Mouse (Mus musculus) ES-E14 (cell line): ENCODE measurements at regions not wholly inside any gene's neighbourhood (a gene's known extent, or its start where the extent isn't known, plus 50 kb on each side); places are given as distances from the start of the nearest gene placed in this dataset.

ENCODE experiments used
- DNase-seq: peaks from one replicate; pipeline ENCODE4 v3.0.0-alpha.2; 2013; ENCODE audit warnings: low read depth, low spot score
- H3K27ac ChIP-seq: 2 replicates; pipeline ENCODE4 v1.5.1; 2012; ENCODE audit warnings: low read depth, mild to moderate bottlenecking, low read length, moderate library complexity, mixed read lengths; ENCODE audit not compliant: poor library complexity, insufficient read depth, severe bottlenecking
- H3K36me3 ChIP-seq: 2 replicates; pipeline ENCODE4 v1.6.1; 2012; ENCODE audit warnings: mild to moderate bottlenecking, low read length, moderate library complexity, mixed read lengths; ENCODE audit not compliant: control insufficient read depth, poor library complexity, insufficient read depth, severe bottlenecking
- H3K4me1 ChIP-seq, 2 experiments: fragments of 150-350 bp in 1 of 2; sonication (generic) in 1 of 2; 2 replicates each; pipeline ENCODE4 v1.6.1; 2012; ENCODE audit warnings: low read length in 2 of 2, mild to moderate bottlenecking in 1 of 2, mixed read lengths in 1 of 2; ENCODE audit not compliant: control insufficient read depth in 2 of 2, insufficient read depth in 2 of 2, poor library complexity in 1 of 2
- H3K4me3 ChIP-seq, 2 experiments: fragments of 150-350 bp in 1 of 2; sonication (generic) in 1 of 2; 2 replicates each; pipeline ENCODE4 v1.5.1; 2012; ENCODE audit warnings: low read length in 2 of 2, low read depth in 1 of 2, mild to moderate bottlenecking in 1 of 2, mixed read lengths in 1 of 2; ENCODE audit not compliant: insufficient read depth in 1 of 2, poor library complexity in 1 of 2, severe bottlenecking in 1 of 2
- H3K9ac ChIP-seq: 2 replicates; pipeline ENCODE4 v1.6.1; 2012; ENCODE audit warnings: low read depth, mild to moderate bottlenecking, low read length, mixed read lengths; ENCODE audit not compliant: poor library complexity, insufficient read depth, severe bottlenecking
- H3K9me3 ChIP-seq: fragments of 150-350 bp; sonication (generic); 2 replicates; pipeline ENCODE4 v1.6.1; 2012; ENCODE audit warnings: low read depth, mild to moderate bottlenecking, low read length; ENCODE audit not compliant: control insufficient read depth, insufficient read depth
- CHD2 ChIP-seq: IDR thresholded peaks from 2 replicates; pipeline ENCODE4 v1.6.1; 2014; ENCODE audit warnings: mild to moderate bottlenecking, low read depth, low read length, inconsistent platforms
- HCFC1 ChIP-seq: IDR thresholded peaks from 2 replicates; pipeline ENCODE4 v1.6.1; 2012; ENCODE audit warnings: low read length, inconsistent platforms, borderline replicate concordance; ENCODE audit not compliant: insufficient read depth
- MAFK ChIP-seq: IDR thresholded peaks from 2 replicates; pipeline ENCODE4 v1.6.1; 2014; ENCODE audit warnings: mild to moderate bottlenecking, low read depth, low read length, inconsistent platforms; ENCODE audit not compliant: insufficient read depth
- ZC3H11A ChIP-seq: IDR thresholded peaks from 2 replicates; pipeline ENCODE4 v1.6.1; 2012; ENCODE audit warnings: low read depth, mild to moderate bottlenecking, inconsistent platforms, low read length, borderline replicate concordance
- ZNF384 ChIP-seq: IDR thresholded peaks from 2 replicates; pipeline ENCODE4 v1.6.1; 2012; ENCODE audit warnings: low read depth, low read length, inconsistent platforms
- in situ Hi-C, 2 experiments: fragments of 600-800 bp; cut with MboI; formaldehyde crosslinking; loops; one replicate each; pipeline ENCODE4 v1.15.1; 2025; ENCODE audit warnings: low sequenced_read_pairs in 2 of 2, inconsistent platforms in 1 of 2; ENCODE audit not compliant: unreplicated experiment in 2 of 2

DNA sequence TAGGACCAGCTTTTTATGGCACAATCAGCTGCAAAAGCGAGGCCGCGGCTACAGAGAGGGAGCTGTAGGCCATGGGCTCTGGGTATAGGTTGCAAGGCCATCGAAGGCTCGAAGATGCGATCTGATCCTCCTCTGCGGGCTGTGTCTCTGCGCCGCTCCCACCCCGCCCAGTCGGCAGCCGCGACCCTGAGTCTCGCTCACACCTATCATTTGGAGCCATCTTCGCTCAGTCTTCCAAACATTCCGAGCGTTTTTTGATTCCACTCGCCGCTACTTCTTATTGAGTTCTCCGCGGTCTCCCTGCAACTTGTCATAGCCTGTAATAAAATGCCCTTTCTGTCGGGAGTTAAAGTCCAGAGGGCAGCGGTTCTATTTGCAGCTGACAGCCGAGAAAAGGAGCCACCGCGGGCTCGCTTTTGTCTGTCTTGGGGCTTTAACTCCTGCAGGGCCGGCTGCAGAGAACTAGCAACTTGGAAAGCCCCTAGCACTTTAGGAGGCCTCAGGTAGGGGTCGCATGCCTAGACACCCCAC, 78.6 kb downstream of the Nr2f2 start:
- no peak for DNase-seq
- no peak for TF ChIP-seq ZC3H11A
- TF ChIP-seq ZNF384: no peak
- TF ChIP-seq HCFC1: no peak
- no peak for TF ChIP-seq CHD2
- TF ChIP-seq MAFK: no peak
- Histone ChIP-seq H3K27ac (no peak overlapping the region), H3K9me3 (no peaks in the 10 kb centered on the region), H3K36me3 (no peaks in the 10 kb centered on the region), H3K9ac (no peak overlapping the region), H3K4me3 (peak overlapping the region in 1 of 2 experiments; percentile 1; a peak in 1 of 4 replicates), H3K4me1 (no peaks in the 10 kb centered on the region)
- in situ Hi-C loops: loop anchor here (10.0 to 25.0 kb wide), 2 partner anchors 47 to 801 kb away; no protein-coding TSS in a partner anchor

DNA sequence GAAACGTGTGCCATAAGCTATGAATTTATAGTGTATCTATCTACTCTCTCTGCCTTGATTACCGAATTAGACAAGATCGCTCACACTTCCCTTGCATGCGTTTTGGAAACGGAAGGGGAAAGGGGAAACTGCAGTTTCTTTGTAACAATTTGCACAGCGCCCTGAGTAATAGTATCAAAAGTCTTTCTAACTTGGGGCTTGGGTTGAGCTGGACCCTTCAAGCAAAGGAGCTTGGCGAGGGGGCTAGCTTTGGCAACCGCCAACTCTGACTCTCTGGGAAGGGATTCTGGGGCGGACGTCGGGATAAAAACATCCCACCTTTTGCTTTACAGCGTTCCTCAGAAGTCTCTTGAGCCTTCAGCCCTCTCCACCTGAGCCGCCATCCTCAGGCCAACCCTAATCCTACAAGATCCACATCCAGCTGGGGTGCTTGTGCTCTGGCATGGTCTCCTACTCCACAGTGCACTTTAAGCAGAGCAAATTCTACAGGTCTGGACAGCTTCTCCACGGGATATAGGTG, 79.6 kb downstream of the Nr2f2 start:
- H3K27ac ChIP-seq: no peak overlapping the region
- H3K4me3 ChIP-seq: no peak overlapping the region
- no peaks in the 10 kb centered on the region for H3K4me1 ChIP-seq
- no peak overlapping the region for H3K9ac ChIP-seq
- TF ChIP-seq CHD2 (no peak), MAFK (no peak), ZC3H11A (no peak), ZNF384 (no peak), HCFC1 (no peak)
- no peak for DNase-seq
- no peaks in the 10 kb centered on the region for H3K36me3 ChIP-seq
- in situ Hi-C loops: loop anchor here (10.0 to 25.0 kb wide), 2 partner anchors 48 to 800 kb away; no protein-coding TSS in a partner anchor
- no peaks in the 10 kb centered on the region for H3K9me3 ChIP-seq

DNA sequence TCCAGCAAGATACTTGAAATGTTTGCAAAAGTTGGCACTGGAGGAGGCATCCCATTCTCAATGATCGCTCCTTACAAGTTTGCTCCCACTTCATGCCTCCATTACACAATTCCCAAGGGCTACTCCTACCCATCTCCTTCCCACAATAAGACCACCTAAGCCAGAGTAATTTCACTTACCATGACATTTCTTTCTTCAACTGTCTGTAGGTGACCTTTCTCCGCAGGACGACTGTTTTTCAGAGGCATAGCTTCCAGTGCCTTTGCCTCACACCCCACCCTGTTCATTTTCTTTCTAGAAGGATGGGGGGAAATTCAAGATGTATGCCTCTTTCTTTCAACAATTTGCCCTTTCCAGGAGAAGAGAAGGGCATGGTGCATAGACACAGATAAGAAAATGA, 81.2 kb downstream of the Nr2f2 start:
- H3K36me3 ChIP-seq: no peaks in the 10 kb centered on the region
- TF ChIP-seq MAFK: no peak
- no peak for TF ChIP-seq HCFC1
- no peak for TF ChIP-seq ZNF384
- no peak for TF ChIP-seq CHD2
- TF ChIP-seq ZC3H11A: no peak
- in situ Hi-C loops: loop anchor here (10.0 to 25.0 kb wide), 2 partner anchors 49 to 798 kb away; no protein-coding TSS in a partner anchor
- H3K4me1 ChIP-seq: no peaks in the 10 kb centered on the region; a peak in 1 of 4 replicates
- no peaks in the 10 kb centered on the region for H3K9me3 ChIP-seq
- H3K4me3 ChIP-seq: no peak overlapping the region
- DNase-seq: no peak
- H3K9ac ChIP-seq: no peak overlapping the region
- no peak overlapping the region for H3K27ac ChIP-seq

DNA sequence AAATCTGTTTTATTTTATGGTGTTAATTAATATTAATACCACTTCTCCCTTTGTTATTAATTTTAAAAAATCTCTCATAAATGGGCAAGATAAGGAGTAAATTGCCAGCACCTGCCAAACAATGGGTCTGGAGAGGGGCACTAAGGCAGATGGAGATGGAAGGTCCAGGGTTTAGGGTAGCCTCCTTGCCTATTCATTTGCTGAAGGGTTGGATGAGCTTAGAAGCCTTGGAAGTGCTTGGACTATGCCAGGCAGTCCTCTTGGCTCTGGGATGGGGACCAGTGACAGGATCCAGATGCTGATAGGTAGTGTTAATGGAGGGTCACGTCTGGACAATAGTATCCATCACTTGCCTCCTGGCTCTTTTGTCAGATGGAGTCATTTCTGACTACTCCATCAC, 82.7 kb downstream of the Nr2f2 start:
- TF ChIP-seq CHD2 (no peak), MAFK (no peak), HCFC1 (no peak), ZC3H11A (no peak)
- no peak for DNase-seq
- Histone ChIP-seq H3K9ac (no peak overlapping the region), H3K4me3 (no peak overlapping the region), H3K4me1 (no peaks in the 10 kb centered on the region; a peak in 1 of 4 replicates), H3K36me3 (no peaks in the 10 kb centered on the region), H3K27ac (no peak overlapping the region), H3K9me3 (no peaks in the 10 kb centered on the region)
- in situ Hi-C loops: loop anchor here (5.0 to 25.0 kb wide), 3 partner anchors 48 to 797 kb away; no protein-coding TSS in a partner anchor
